Mouse (Mus musculus) ES-E14 (cell line): ENCODE data around the gene Vwa1. TPM values are rescaled to one million over a fixed set of nuclear protein-coding genes. Genes with fewer than 3 reads are reported as not detected.

Experiments
- DNase-seq: peaks from one replicate; pipeline ENCODE4 v3.0.0-alpha.2; 2013; ENCODE audit warnings: low read depth, low spot score
- H3K27ac ChIP-seq: 2 replicates; pipeline ENCODE4 v1.5.1; 2012; ENCODE audit warnings: low read depth, mild to moderate bottlenecking, low read length, moderate library complexity, mixed read lengths; ENCODE audit not compliant: poor library complexity, insufficient read depth, severe bottlenecking
- H3K36me3 ChIP-seq: 2 replicates; pipeline ENCODE4 v1.6.1; 2012; ENCODE audit warnings: mild to moderate bottlenecking, low read length, moderate library complexity, mixed read lengths; ENCODE audit not compliant: control insufficient read depth, poor library complexity, insufficient read depth, severe bottlenecking
- H3K4me1 ChIP-seq, 2 experiments: fragments of 150-350 bp in 1 of 2; sonication (generic) in 1 of 2; 2 replicates each; pipeline ENCODE4 v1.6.1; 2012; ENCODE audit warnings: low read length in 2 of 2, mild to moderate bottlenecking in 1 of 2, mixed read lengths in 1 of 2; ENCODE audit not compliant: control insufficient read depth in 2 of 2, insufficient read depth in 2 of 2, poor library complexity in 1 of 2
- H3K4me3 ChIP-seq, 2 experiments: fragments of 150-350 bp in 1 of 2; sonication (generic) in 1 of 2; 2 replicates each; pipeline ENCODE4 v1.5.1; 2012; ENCODE audit warnings: low read length in 2 of 2, low read depth in 1 of 2, mild to moderate bottlenecking in 1 of 2, mixed read lengths in 1 of 2; ENCODE audit not compliant: insufficient read depth in 1 of 2, poor library complexity in 1 of 2, severe bottlenecking in 1 of 2
- H3K9ac ChIP-seq: 2 replicates; pipeline ENCODE4 v1.6.1; 2012; ENCODE audit warnings: low read depth, mild to moderate bottlenecking, low read length, mixed read lengths; ENCODE audit not compliant: poor library complexity, insufficient read depth, severe bottlenecking
- H3K9me3 ChIP-seq: fragments of 150-350 bp; sonication (generic); 2 replicates; pipeline ENCODE4 v1.6.1; 2012; ENCODE audit warnings: low read depth, mild to moderate bottlenecking, low read length; ENCODE audit not compliant: control insufficient read depth, insufficient read depth
- CHD2 ChIP-seq: IDR thresholded peaks from 2 replicates; pipeline ENCODE4 v1.6.1; 2014; ENCODE audit warnings: mild to moderate bottlenecking, low read depth, low read length, inconsistent platforms
- HCFC1 ChIP-seq: IDR thresholded peaks from 2 replicates; pipeline ENCODE4 v1.6.1; 2012; ENCODE audit warnings: low read length, inconsistent platforms, borderline replicate concordance; ENCODE audit not compliant: insufficient read depth
- MAFK ChIP-seq: IDR thresholded peaks from 2 replicates; pipeline ENCODE4 v1.6.1; 2014; ENCODE audit warnings: mild to moderate bottlenecking, low read depth, low read length, inconsistent platforms; ENCODE audit not compliant: insufficient read depth
- ZC3H11A ChIP-seq: IDR thresholded peaks from 2 replicates; pipeline ENCODE4 v1.6.1; 2012; ENCODE audit warnings: low read depth, mild to moderate bottlenecking, inconsistent platforms, low read length, borderline replicate concordance
- ZNF384 ChIP-seq: IDR thresholded peaks from 2 replicates; pipeline ENCODE4 v1.6.1; 2012; ENCODE audit warnings: low read depth, low read length, inconsistent platforms
- in situ Hi-C, 2 experiments: fragments of 600-800 bp; cut with MboI; formaldehyde crosslinking; loops; one replicate each; pipeline ENCODE4 v1.15.1; 2025; ENCODE audit warnings: low sequenced_read_pairs in 2 of 2, inconsistent platforms in 1 of 2; ENCODE audit not compliant: unreplicated experiment in 2 of 2
- total RNA-seq: library from RNA; depleted of rRNA; stranded (reverse); fragments of 300-350 nt; gene quantifications from 2 replicates; pipeline ENCODE4 v1.2.3, GENCODE M21; 2012

Vwa1 gene
- total RNA-seq, 1 experiment, result 4.6 TPM

GRCm38 (mm10) chr4:155783486-155784080 lies 9.1 kb upstream of the Vwa1 start:
- Histone ChIP-seq H3K4me3 (peak overlapping the region; percentile 77 to 85), H3K27ac (no peak overlapping the region), H3K36me3 (no peaks in the 10 kb centered on the region), H3K4me1 (peaks cover 5 to 7% of the 10 kb centered on the region in 2 experiments; a peak in 3 of 4 replicates), H3K9me3 (no peaks in the 10 kb centered on the region), H3K9ac (no peak overlapping the region; the same call in 1 of the 2 replicates)
- TF ChIP-seq HCFC1, result no peak
- DNase-seq, result no peak
- in situ Hi-C loops, result no loop called here

- DNase-seq, result no peak
- in situ Hi-C loops, result no loop called here
- TF ChIP-seq MAFK (no peak), CHD2 (no peak), HCFC1 (no peak), ZNF384 (no peak), ZC3H11A (no peak)
- Histone ChIP-seq H3K9me3 (no peaks in the 10 kb centered on the region), H3K36me3 (no peaks in the 10 kb centered on the region), H3K9ac (no peak overlapping the region), H3K4me3 (no peak overlapping the region), H3K27ac (no peak overlapping the region), H3K4me1 (peaks cover 9 to 15% of the 10 kb centered on the region in 2 experiments; a peak in 3 of 4 replicates)
Measured at GRCm38 (mm10) chr4:155780895-155781294, 6.4 kb upstream of the Vwa1 start.

- H3K4me1 ChIP-seq, result peaks cover 9 to 20% of the 10 kb centered on the region in 2 experiments; a peak in 3 of 4 replicates
- in situ Hi-C loops, result no loop called here
- no peak overlapping the region for H3K9ac ChIP-seq
Measured at GRCm38 (mm10) chr4:155779498-155779897, 5.0 kb upstream of the Vwa1 start.

GRCm38 (mm10) chr4:155777816-155778215 lies 3.3 kb upstream of the Vwa1 start:
- Histone ChIP-seq H3K9me3 (no peaks in the 10 kb centered on the region), H3K4me3 (no peak overlapping the region), H3K9ac (no peak overlapping the region), H3K4me1 (peaks cover 9 to 17% of the 10 kb centered on the region in 2 experiments; a peak in 3 of 4 replicates), H3K36me3 (no peaks in the 10 kb centered on the region), H3K27ac (no peak overlapping the region)
- no peak for DNase-seq
- TF ChIP-seq ZC3H11A (no peak), HCFC1 (no peak), ZNF384 (no peak), CHD2 (no peak), MAFK (no peak)
- in situ Hi-C loops, result no loop called here

More at GRCm38 (mm10) chr4:155779498-155779897, 5.0 kb upstream of the Vwa1 start:
- H3K9me3 ChIP-seq, result no peaks in the 10 kb centered on the region
- no peak for TF ChIP-seq ZC3H11A
- DNase-seq, result no peak
- H3K4me3 ChIP-seq, result no peak overlapping the region
- no peaks in the 10 kb centered on the region for H3K36me3 ChIP-seq
- H3K27ac ChIP-seq, result no peak overlapping the region

GRCm38 (mm10) chr4:155776704-155777335 lies 2.3 kb upstream of the Vwa1 start:
- DNase-seq, result no peak
- H3K9me3 ChIP-seq, result no peaks in the 10 kb centered on the region
- no peak overlapping the region for H3K4me3 ChIP-seq
- in situ Hi-C loops, result no loop called here
- H3K36me3 ChIP-seq, result no peaks in the 10 kb centered on the region
- TF ChIP-seq ZC3H11A (no peak), CHD2 (no peak), ZNF384 (no peak), HCFC1 (no peak), MAFK (no peak)
- H3K4me1 ChIP-seq, result peaks cover 9 to 17% of the 10 kb centered on the region in 2 experiments; a peak in 3 of 4 replicates
- no peak overlapping the region for H3K9ac ChIP-seq
- H3K27ac ChIP-seq, result no peak overlapping the region
